Mouse (Mus musculus) kidney, postnatal 0 days (tissue): ENCODE measurements at regions not wholly inside any gene's neighbourhood (a gene's known extent, or its start where the extent isn't known, plus 50 kb on each side); places are given as distances from the start of the nearest gene placed in this dataset.

ENCODE experiments used
- ATAC-seq: fragments of 200-750 bp; cut with Nextera tagmentation; replicated peaks from 2 replicates; pipeline ENCODE4 v1.8.0; 2017; ENCODE audit warnings: low read depth, moderate number of reproducible peaks, moderate TSS enrichment, moderate library complexity; ENCODE audit not compliant: low FRiP score
- DNase-seq: peaks from one replicate; pipeline ENCODE4 v3.0.0-alpha.2; 2016; ENCODE audit warnings: low spot score
- H3K27ac ChIP-seq: fragments of 300-500 bp; sonication (generic); 2 replicates; pipeline ENCODE4 v1.5.1; 2014; ENCODE audit warnings: mild to moderate bottlenecking
- H3K27me3 ChIP-seq: fragments of 300-500 bp; sonication (generic); 2 replicates; pipeline ENCODE4 v1.6.1; 2014; ENCODE audit warnings: low read length, mixed read lengths; ENCODE audit not compliant: insufficient read depth
- H3K36me3 ChIP-seq: fragments of 300-500 bp; sonication (generic); 2 replicates; pipeline ENCODE4 v1.6.1; 2014; ENCODE audit warnings: low read length, mixed read lengths; ENCODE audit not compliant: insufficient read depth
- H3K4me1 ChIP-seq: fragments of 300-500 bp; sonication (generic); replicated peaks from 2 replicates; pipeline ENCODE4 v1.6.1; 2014; ENCODE audit warnings: antibody characterized with exemption, low read length, mixed read lengths; ENCODE audit not compliant: insufficient read depth
- H3K4me2 ChIP-seq: fragments of 300-500 bp; sonication (generic); 2 replicates; pipeline ENCODE4 v1.6.1; 2014; ENCODE audit warnings: mild to moderate bottlenecking, low read length, moderate library complexity, mixed read lengths
- H3K4me3 ChIP-seq: fragments of 300-500 bp; sonication (generic); replicated peaks from 2 replicates; pipeline ENCODE4 v1.5.1; 2014; ENCODE audit warnings: low read depth, low read length
- H3K9ac ChIP-seq: fragments of 300-500 bp; sonication (generic); 2 replicates; pipeline ENCODE4 v1.6.1; 2014; ENCODE audit warnings: low read depth, low read length
- H3K9me3 ChIP-seq: fragments of 300-500 bp; sonication (generic); replicated peaks from 2 replicates; pipeline ENCODE4 v1.6.1; 2016; ENCODE audit warnings: low read length, inconsistent platforms, mixed read lengths
- CTCF ChIP-seq: IDR thresholded peaks from 2 replicates; pipeline ENCODE4 v1.5.1; 2016; ENCODE audit warnings: antibody characterized with exemption, low read depth, mild to moderate bottlenecking, moderate library complexity
- WGBS: fragments of 180-500 bp; shearing (Covaris S2); extraction: QIAGEN DNeasy Blood & Tissue Kit; methylation state at CpG from one replicate; pipeline ENCODE4 v1.1.7; 2014; 5-methylcytosine and 5-hydroxymethylcytosine counted together

- 82% methylated on average over 15 of the region's 15 CpGs for WGBS
- DNase-seq: no peak
- TF ChIP-seq CTCF: no peak
These were observed 86.5 kb upstream of the Mki67 start for GRCm38 (mm10) chr7:135802598-135803121.

GRCm38 (mm10) chr7:135804730-135805129, 88.6 kb upstream of the Mki67 start:
- Histone ChIP-seq H3K4me1 (no peaks in the 10 kb centered on the region), H3K4me3 (no peak overlapping the region), H3K4me2 (no peak overlapping the region), H3K9ac (no peak overlapping the region), H3K27me3 (no peaks in the 10 kb centered on the region), H3K27ac (no peak overlapping the region), H3K36me3 (no peaks in the 10 kb centered on the region), H3K9me3 (no peaks in the 10 kb centered on the region)
- 40% methylated on average over 7 of the region's 7 CpGs for WGBS
- no peak for DNase-seq
- ATAC-seq: no peak
- TF ChIP-seq CTCF: no peak

More at GRCm38 (mm10) chr7:135802598-135803121, 86.5 kb upstream of the Mki67 start:
- H3K9ac ChIP-seq: no peak overlapping the region
- H3K9me3 ChIP-seq: no peaks in the 10 kb centered on the region
- no peak overlapping the region for H3K27ac ChIP-seq
- ATAC-seq: no peak
- H3K4me1 ChIP-seq: no peaks in the 10 kb centered on the region
- H3K4me2 ChIP-seq: no peak overlapping the region
- no peak overlapping the region for H3K4me3 ChIP-seq
- H3K27me3 ChIP-seq: no peaks in the 10 kb centered on the region
- H3K36me3 ChIP-seq: no peaks in the 10 kb centered on the region

- DNase-seq (no peak), ATAC-seq (no peak)
- WGBS: 55% methylated on average over 8 of the region's 8 CpGs
- no peak overlapping the region for H3K27ac ChIP-seq
- H3K27me3 ChIP-seq: no peaks in the 10 kb centered on the region
- H3K36me3 ChIP-seq: no peaks in the 10 kb centered on the region
- no peak overlapping the region for H3K4me2 ChIP-seq
- H3K9ac ChIP-seq: no peak overlapping the region
- no peaks in the 10 kb centered on the region for H3K4me1 ChIP-seq
- no peak overlapping the region for H3K4me3 ChIP-seq
- no peaks in the 10 kb centered on the region for H3K9me3 ChIP-seq
- no peak for TF ChIP-seq CTCF
These were observed 90.0 kb upstream of the Mki67 start for GRCm38 (mm10) chr7:135806139-135806538.

DNA sequence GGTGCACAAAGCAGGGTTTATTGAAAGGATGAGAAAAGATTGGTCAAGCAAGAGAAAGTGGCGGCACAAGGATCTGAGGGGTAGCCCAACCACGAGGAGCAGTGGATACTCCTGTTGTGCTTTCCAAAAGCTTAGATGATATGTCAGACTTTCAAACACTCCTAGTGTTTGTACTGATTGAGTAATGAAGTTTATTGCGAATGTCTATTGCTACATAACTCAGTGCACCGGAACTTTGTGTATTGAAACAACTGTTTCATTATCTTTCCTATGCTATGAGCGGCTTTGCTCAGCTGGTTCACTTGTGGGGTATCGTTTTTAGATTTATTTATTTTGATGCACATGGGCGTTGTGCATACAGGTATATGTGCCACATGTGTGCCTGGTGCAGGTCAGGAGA, 90.5 kb upstream of the Mki67 start:
- TF ChIP-seq CTCF: no peak
- H3K36me3 ChIP-seq: no peaks in the 10 kb centered on the region
- ATAC-seq (no peak), DNase-seq (no peak)
- no peak overlapping the region for H3K4me2 ChIP-seq
- 92% methylated on average over 7 of the region's 7 CpGs for WGBS
- no peak overlapping the region for H3K4me3 ChIP-seq
- no peaks in the 10 kb centered on the region for H3K9me3 ChIP-seq
- no peaks in the 10 kb centered on the region for H3K4me1 ChIP-seq
- H3K27ac ChIP-seq: no peak overlapping the region
- no peak overlapping the region for H3K9ac ChIP-seq
- H3K27me3 ChIP-seq: no peaks in the 10 kb centered on the region

DNA sequence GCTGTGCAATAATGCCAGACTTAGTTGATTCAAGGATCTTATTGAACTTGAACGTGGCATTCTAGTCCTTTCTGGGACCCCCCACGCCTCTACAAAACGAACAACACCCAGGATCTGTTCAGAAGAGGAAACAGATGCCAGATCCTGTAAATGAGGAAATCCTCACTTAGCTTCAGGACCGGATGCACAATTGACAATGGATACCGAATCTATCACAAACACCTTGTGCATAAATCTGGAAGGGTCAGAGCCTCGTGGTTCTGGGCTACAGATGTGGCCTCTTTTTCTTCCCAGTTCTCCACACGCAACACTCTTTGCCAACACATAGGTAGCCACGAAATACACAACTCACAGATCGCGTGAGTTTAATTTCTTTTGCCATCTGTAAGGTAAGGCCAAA, 93.0 kb upstream of the Mki67 start:
- TF ChIP-seq CTCF: no peak
- Histone ChIP-seq H3K9me3 (no peaks in the 10 kb centered on the region), H3K4me1 (no peaks in the 10 kb centered on the region), H3K9ac (no peak overlapping the region), H3K27ac (no peak overlapping the region), H3K27me3 (no peaks in the 10 kb centered on the region), H3K4me3 (no peak overlapping the region), H3K36me3 (no peaks in the 10 kb centered on the region), H3K4me2 (no peak overlapping the region)
- 80% methylated on average over 10 of the region's 10 CpGs for WGBS
- no peak for DNase-seq
- no peak for ATAC-seq

GRCm38 (mm10) chr7:135809751-135810379, 93.7 kb upstream of the Mki67 start:
- 35% methylated on average over 12 of the region's 12 CpGs for WGBS

DNA sequence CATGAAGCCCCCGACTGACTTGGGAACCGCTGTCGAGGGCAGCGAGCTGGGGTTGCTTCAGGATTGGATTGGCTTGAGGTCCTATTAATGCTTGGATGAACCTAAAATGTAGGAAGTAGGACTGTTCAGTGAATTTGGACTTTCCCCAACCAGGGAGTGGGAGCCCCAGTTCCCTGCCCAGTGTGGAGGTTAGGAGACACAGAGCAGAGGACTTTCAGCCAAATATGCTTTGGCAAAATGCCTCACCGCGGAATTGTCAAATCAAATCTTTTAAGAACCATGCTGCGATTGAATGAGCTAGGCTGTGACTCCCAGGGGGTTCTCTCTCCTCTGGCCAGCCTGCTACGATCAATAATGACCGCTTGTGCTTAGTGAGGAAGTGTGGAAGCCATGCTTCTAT, 94.8 kb upstream of the Mki67 start:
- no peak overlapping the region for H3K4me3 ChIP-seq
- H3K4me1 ChIP-seq: no peaks in the 10 kb centered on the region
- ATAC-seq: no peak
- WGBS: 66% methylated on average over 9 of the region's 9 CpGs
- no peak overlapping the region for H3K9ac ChIP-seq
- no peak for TF ChIP-seq CTCF
- no peaks in the 10 kb centered on the region for H3K27me3 ChIP-seq
- H3K9me3 ChIP-seq: no peaks in the 10 kb centered on the region
- no peak for DNase-seq
- H3K36me3 ChIP-seq: no peaks in the 10 kb centered on the region
- H3K4me2 ChIP-seq: no peak overlapping the region
- no peak overlapping the region for H3K27ac ChIP-seq

More at GRCm38 (mm10) chr7:135809751-135810379, 93.7 kb upstream of the Mki67 start:
- no peaks in the 10 kb centered on the region for H3K27me3 ChIP-seq
- ATAC-seq (no peak), DNase-seq (no peak)
- H3K4me1 ChIP-seq: no peaks in the 10 kb centered on the region
- no peak overlapping the region for H3K4me2 ChIP-seq
- H3K27ac ChIP-seq: no peak overlapping the region
- H3K9me3 ChIP-seq: no peaks in the 10 kb centered on the region
- no peak overlapping the region for H3K4me3 ChIP-seq
- H3K36me3 ChIP-seq: no peaks in the 10 kb centered on the region
- no peak for TF ChIP-seq CTCF
- H3K9ac ChIP-seq: no peak overlapping the region
